Mouse (Mus musculus): ENCODE measurements around the gene Gm13285. TPM values are rescaled to one million over a fixed set of nuclear protein-coding genes. Genes with fewer than 3 reads are reported as not detected.
"Not testable (repeated sequence)": the region's sequence is repeated elsewhere in the genome, so short reads cannot be mapped to it uniquely, and the experiment has no call there.

The Gm13285 gene
- not detected in 2 replicates for polyA plus RNA-seq (2015; fragmentation: Nextera tagmentation; extraction: Ambion mirVana)

- H3K4me1 ChIP-seq (replicated peaks; ENCODE audit: control insufficient read depth, insufficient read depth, low read length); H3K9ac ChIP-seq (replicated peaks; ENCODE audit: low read depth, low read length); H3K9me3 ChIP-seq (ENCODE audit: control insufficient read depth, low read length); H3K4me3 ChIP-seq (replicated peaks; ENCODE audit: low read length); H3K27me3 ChIP-seq (replicated peaks; ENCODE audit: control insufficient read depth, insufficient read depth, low read length); H3K4me2 ChIP-seq (ENCODE audit: low read length); H3K36me3 ChIP-seq (ENCODE audit: control insufficient read depth, insufficient read depth); H3K27ac ChIP-seq (ENCODE audit: low read length); ATAC-seq: not testable (repeated sequence)
- 33% methylated on average over 1 of the region's 7 CpGs for WGBS
Observed at GRCm38 (mm10) chr4:88799365-88799764, at the start of gene Gm13285. Gene Gm13285 (plus strand): TSS chr4:88799665.

GRCm38 (mm10) chr4:88749926-88750325, 49.5 kb upstream of the Gm13285 start:
- Histone ChIP-seq H3K27me3 (replicated peaks; ENCODE audit: control insufficient read depth, insufficient read depth, low read length) (no peaks in the 10 kb centered on the region), H3K4me1 (replicated peaks; ENCODE audit: control insufficient read depth, insufficient read depth, low read length) (no peaks in the 10 kb centered on the region), H3K36me3 (ENCODE audit: control insufficient read depth, insufficient read depth) (no peaks in the 10 kb centered on the region), H3K9me3 (ENCODE audit: control insufficient read depth, low read length) (no peaks in the 10 kb centered on the region), H3K4me2 (ENCODE audit: low read length) (no peak overlapping the region), H3K9ac (replicated peaks; ENCODE audit: low read depth, low read length) (no peak overlapping the region), H3K4me3 (replicated peaks; ENCODE audit: low read length) (no peak overlapping the region), H3K27ac (ENCODE audit: low read length) (no peak overlapping the region)
- ATAC-seq, result no peak
- WGBS, result 78% methylated on average over 6 of the region's 6 CpGs

DNA sequence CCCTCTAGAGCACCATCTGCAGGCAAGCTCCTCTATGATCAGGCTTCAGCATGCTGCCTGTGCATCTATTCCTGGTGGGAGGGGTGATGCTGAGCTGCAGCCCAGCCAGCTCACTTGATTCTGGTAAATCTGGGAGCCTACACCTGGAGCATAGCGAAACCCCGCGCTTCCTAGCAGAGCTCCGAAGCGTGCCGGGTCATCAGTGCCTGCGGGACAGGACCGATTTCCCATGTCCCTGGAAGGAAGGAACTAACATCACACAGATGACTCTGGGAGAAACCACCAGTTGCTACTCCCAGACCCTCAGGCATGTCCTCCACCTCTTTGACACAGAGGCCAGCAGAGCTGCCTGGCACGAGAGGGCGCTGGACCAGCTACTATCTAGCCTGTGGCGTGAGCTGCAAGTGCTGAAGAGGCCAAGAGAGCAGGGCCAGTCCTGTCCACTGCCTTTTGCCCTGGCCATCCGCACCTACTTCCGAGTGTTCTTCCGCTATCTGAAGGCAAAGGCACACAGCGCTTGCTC, 44.6 kb upstream of the Gm13285 start, which contains the start of gene Gm13271:
TSS of gene Gm13271 (plus strand) at position 51 of the 523 bp plus-strand sequence.
- H3K36me3 ChIP-seq (ENCODE audit: control insufficient read depth, insufficient read depth); H3K27ac ChIP-seq (ENCODE audit: low read length); H3K9ac ChIP-seq (replicated peaks; ENCODE audit: low read depth, low read length); H3K4me3 ChIP-seq (replicated peaks; ENCODE audit: low read length); H3K4me1 ChIP-seq (replicated peaks; ENCODE audit: control insufficient read depth, insufficient read depth, low read length); H3K9me3 ChIP-seq (ENCODE audit: control insufficient read depth, low read length); ATAC-seq; H3K27me3 ChIP-seq (replicated peaks; ENCODE audit: control insufficient read depth, insufficient read depth, low read length); H3K4me2 ChIP-seq (ENCODE audit: low read length): not testable (repeated sequence)
- 80% methylated on average over 14 of the region's 15 CpGs for WGBS

DNA sequence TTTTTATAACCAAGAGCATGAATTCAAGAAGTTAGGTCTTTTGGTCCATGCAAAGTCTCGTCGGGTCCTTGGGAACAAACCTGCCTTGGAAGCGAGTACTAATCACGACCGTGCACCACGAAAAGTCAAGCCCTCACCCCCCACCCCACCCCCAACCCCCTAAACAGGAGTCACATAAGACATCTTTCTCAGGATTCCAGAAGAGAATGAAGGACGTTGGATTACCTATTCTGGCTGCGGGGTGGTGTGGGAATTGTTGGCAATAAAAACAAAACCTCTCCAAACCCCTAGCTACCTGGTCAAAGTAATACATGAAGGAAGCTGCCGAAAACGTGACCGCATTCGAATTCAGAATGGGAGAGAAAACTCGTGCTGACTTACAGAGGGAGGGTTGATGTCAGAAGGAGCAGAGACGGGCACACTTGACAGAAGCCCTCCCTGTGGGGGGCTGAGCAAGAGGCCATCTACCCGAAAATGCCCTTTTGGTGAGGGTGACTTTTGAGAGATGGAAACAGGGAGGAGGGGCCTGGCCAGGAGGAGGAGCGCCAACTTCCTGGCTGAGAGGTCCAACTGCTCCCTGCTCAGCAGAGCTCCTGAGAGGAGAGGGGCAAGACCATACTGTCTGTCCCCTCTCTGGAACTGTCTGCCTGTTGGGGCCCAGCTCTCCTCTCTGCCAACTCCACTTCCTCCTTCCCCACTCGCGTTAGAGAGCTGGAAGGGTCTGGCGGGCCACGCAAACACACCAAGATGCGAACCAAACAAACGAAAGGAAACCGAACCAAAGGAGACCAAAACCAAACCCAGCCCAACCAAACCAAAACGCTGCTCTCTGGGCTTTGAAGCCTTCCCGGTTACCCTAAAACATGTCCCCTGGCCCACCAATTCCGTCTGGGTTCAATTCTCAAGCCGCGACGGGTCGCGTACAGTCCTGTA, 42.6 kb upstream of the Gm13285 start:
- H3K9me3 ChIP-seq (ENCODE audit: control insufficient read depth, low read length); ATAC-seq; H3K36me3 ChIP-seq (ENCODE audit: control insufficient read depth, insufficient read depth); H3K27me3 ChIP-seq (replicated peaks; ENCODE audit: control insufficient read depth, insufficient read depth, low read length); H3K4me1 ChIP-seq (replicated peaks; ENCODE audit: control insufficient read depth, insufficient read depth, low read length): not testable (repeated sequence)
- 11% methylated on average over 28 of the region's 31 CpGs for WGBS
- peak overlapping the region; percentile 57 for H3K9ac ChIP-seq (replicated peaks; ENCODE audit: low read depth, low read length)
- H3K27ac ChIP-seq (ENCODE audit: low read length), result peak overlapping the region; percentile 67; the same call in 1 of the 2 replicates
- peak overlapping the region; percentile 48 for H3K4me3 ChIP-seq (replicated peaks; ENCODE audit: low read length)
- H3K4me2 ChIP-seq (ENCODE audit: low read length), result peak overlapping the region; percentile 86

DNA sequence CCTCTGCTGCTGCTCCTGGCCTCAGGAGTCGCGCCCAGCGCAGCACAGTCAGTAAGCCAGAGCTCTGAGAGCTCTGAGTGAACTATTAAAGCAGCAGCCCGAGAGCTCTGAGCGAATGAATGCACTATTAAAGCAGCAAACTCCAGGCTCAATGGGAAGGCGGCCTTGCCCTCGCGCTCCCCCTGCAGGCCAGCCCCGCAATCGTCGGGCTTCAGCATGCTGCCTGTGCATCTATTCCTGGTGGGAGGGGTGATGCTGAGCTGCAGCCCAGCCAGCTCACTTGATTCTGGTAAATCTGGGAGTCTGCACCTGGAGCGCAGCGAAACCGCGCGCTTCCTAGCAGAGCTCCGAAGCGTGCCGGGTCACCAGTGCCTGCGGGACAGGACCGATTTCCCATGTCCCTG, 41.8 kb upstream of the Gm13285 start:
- H3K9ac ChIP-seq (replicated peaks; ENCODE audit: low read depth, low read length), result peak overlapping the region; percentile 57
- H3K4me1 ChIP-seq (replicated peaks; ENCODE audit: control insufficient read depth, insufficient read depth, low read length); H3K9me3 ChIP-seq (ENCODE audit: control insufficient read depth, low read length); H3K36me3 ChIP-seq (ENCODE audit: control insufficient read depth, insufficient read depth); H3K27ac ChIP-seq (ENCODE audit: low read length); H3K27me3 ChIP-seq (replicated peaks; ENCODE audit: control insufficient read depth, insufficient read depth, low read length): not testable (repeated sequence)
- peak; percentile 100 for ATAC-seq
- H3K4me3 ChIP-seq (replicated peaks; ENCODE audit: low read length), result peak overlapping the region; percentile 48
- WGBS, result 0% methylated on average over 20 of the region's 21 CpGs
- peak overlapping the region; percentile 86 for H3K4me2 ChIP-seq (ENCODE audit: low read length)

DNA sequence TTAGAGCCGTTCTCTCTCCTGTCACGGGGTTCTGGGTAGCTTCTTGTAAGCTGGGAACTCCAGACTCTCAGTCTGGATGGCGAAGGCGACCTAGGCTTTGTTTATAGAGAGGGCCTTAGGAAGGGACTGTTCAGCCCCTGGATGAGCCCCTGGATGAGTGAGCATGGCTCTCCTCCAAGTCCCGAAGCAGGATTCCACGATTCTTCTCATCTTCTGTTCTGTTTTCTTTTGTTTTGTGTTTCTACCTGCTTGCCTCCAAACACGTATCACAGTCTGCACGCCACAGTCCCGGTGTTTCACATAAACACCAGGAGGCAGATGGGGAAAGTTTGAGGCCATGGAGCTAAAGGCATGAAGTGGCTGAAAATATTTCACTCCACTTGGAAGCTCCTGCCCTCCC, 40.7 kb upstream of the Gm13285 start:
- H3K27me3 ChIP-seq (replicated peaks; ENCODE audit: control insufficient read depth, insufficient read depth, low read length); H3K4me1 ChIP-seq (replicated peaks; ENCODE audit: control insufficient read depth, insufficient read depth, low read length); H3K27ac ChIP-seq (ENCODE audit: low read length); H3K9me3 ChIP-seq (ENCODE audit: control insufficient read depth, low read length); H3K36me3 ChIP-seq (ENCODE audit: control insufficient read depth, insufficient read depth); H3K4me2 ChIP-seq (ENCODE audit: low read length); ATAC-seq; H3K9ac ChIP-seq (replicated peaks; ENCODE audit: low read depth, low read length); H3K4me3 ChIP-seq (replicated peaks; ENCODE audit: low read length): not testable (repeated sequence)
- 89% methylated on average over 6 of the region's 9 CpGs for WGBS

DNA sequence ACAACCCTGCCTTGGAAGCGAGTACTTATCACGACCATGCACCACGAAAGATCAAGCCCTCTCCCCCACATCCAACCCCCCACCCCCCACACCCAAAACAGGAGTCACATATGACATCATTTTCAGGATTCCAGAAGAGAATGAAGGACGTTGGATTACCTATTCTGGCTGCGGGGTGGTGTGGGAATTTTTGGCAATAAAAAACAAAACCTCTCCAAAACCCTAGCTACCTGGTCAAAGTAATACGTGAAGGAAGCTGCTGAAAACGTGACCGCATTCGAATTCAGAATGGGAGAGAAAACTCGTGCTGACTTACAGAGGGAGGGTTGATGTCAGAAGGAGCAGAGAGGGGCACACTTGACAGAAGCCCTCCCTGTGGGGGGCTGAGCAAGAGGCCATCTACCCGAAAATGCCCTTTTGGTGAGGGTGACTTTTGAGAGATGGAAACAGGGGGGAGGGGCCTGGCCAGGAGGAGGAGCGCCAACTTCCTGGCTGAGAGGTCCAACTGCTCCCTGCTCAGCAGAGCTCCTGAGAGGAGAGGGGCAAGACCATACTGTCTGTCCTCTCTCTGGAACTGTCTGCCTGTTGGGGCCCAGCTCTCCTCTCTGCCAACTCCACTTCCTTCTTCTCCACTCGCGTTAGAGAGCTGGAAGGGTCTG, 39.7 kb upstream of the Gm13285 start, which contains the start of gene Gm13283:
TSS of gene Gm13283 (plus strand) at position 510 of the 659 bp plus-strand sequence.
- H3K4me2 ChIP-seq (ENCODE audit: low read length), result peak within 1 kb of the TSS; percentile 60
- not testable (repeated sequence) for H3K27ac ChIP-seq (ENCODE audit: low read length); H3K36me3 ChIP-seq (ENCODE audit: control insufficient read depth, insufficient read depth); H3K9ac ChIP-seq (replicated peaks; ENCODE audit: low read depth, low read length); H3K4me1 ChIP-seq (replicated peaks; ENCODE audit: control insufficient read depth, insufficient read depth, low read length); H3K9me3 ChIP-seq (ENCODE audit: control insufficient read depth, low read length); ATAC-seq; H3K27me3 ChIP-seq (replicated peaks; ENCODE audit: control insufficient read depth, insufficient read depth, low read length)
- peak within 1 kb of the TSS; percentile 40 for H3K4me3 ChIP-seq (replicated peaks; ENCODE audit: low read length)
- WGBS, result 26% methylated on average over 7 of the region's 14 CpGs

DNA sequence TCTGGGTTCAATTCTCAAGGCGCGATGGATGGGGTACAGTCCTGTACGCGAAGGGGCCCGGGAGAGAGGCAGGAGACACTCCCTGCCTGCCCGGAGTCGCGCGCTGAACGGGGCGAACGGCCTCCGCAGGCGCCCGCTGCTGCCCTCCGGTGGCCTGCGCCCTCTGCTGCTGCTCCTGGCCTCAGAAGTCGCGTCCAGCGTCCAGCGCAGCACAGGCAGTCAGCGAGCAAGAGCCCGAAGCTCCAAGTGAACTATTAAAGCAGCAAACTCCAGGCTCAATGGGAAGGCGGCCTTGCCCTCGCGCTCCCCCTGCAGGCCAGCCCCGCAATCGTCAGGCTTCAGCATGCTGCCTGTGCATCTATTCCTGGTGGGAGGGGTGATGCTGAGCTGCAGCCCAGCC, 39.0 kb upstream of the Gm13285 start:
- not testable (repeated sequence) for H3K9ac ChIP-seq (replicated peaks; ENCODE audit: low read depth, low read length); H3K9me3 ChIP-seq (ENCODE audit: control insufficient read depth, low read length); H3K36me3 ChIP-seq (ENCODE audit: control insufficient read depth, insufficient read depth); ATAC-seq; H3K4me1 ChIP-seq (replicated peaks; ENCODE audit: control insufficient read depth, insufficient read depth, low read length); H3K27me3 ChIP-seq (replicated peaks; ENCODE audit: control insufficient read depth, insufficient read depth, low read length); H3K27ac ChIP-seq (ENCODE audit: low read length)
- WGBS, result 1% methylated on average over 22 of the region's 28 CpGs
- Histone ChIP-seq H3K4me3 (replicated peaks; ENCODE audit: low read length) (peak overlapping the region; percentile 40), H3K4me2 (ENCODE audit: low read length) (peak overlapping the region; percentile 60)

DNA sequence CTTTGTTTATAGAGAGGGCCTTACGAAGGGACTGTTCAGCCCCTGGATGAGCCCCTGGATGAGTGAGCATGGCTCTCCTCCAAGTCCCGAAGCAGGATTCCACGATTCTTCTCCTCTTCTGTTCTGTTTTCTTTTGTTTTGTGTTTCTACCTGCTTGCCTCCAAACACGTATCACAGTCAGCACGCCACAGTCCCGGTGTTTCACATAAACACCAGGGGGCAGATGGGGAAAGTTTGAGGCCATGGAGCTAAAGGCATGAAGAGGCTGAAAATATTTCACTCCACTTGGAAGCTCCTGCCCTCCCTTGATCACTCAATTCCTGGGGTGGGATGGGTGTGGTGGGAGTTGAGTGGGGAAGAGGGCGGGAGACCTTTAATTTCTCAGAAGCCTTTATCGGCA, 37.7 kb upstream of the Gm13285 start:
- not testable (repeated sequence) for H3K9me3 ChIP-seq (ENCODE audit: control insufficient read depth, low read length); H3K4me2 ChIP-seq (ENCODE audit: low read length); H3K27me3 ChIP-seq (replicated peaks; ENCODE audit: control insufficient read depth, insufficient read depth, low read length); H3K4me1 ChIP-seq (replicated peaks; ENCODE audit: control insufficient read depth, insufficient read depth, low read length); H3K4me3 ChIP-seq (replicated peaks; ENCODE audit: low read length); H3K27ac ChIP-seq (ENCODE audit: low read length); H3K36me3 ChIP-seq (ENCODE audit: control insufficient read depth, insufficient read depth); H3K9ac ChIP-seq (replicated peaks; ENCODE audit: low read depth, low read length); ATAC-seq
- WGBS, result 68% methylated on average over 6 of the region's 8 CpGs

All from forebrain, embryonic 16.5 days (tissue).